Mouse (Mus musculus) liver, embryonic 12.5 days (tissue): Measurements from ENCODE around the gene Nhlh1. TPM values are rescaled to one million over a fixed set of nuclear protein-coding genes. Genes with fewer than 3 reads are reported as not detected.

ENCODE experiments used
- ATAC-seq: fragments of 200-750 bp; cut with Nextera tagmentation; 2 replicates; pipeline ENCODE4 v1.8.0; 2017; ENCODE audit warnings: moderate number of reproducible peaks, mild to moderate bottlenecking, moderate library complexity
- H3K27ac ChIP-seq: fragments of 300-500 bp; sonication (generic); 2 replicates; pipeline ENCODE4 v1.5.1; 2016; ENCODE audit warnings: mild to moderate bottlenecking
- H3K27me3 ChIP-seq: fragments of 300-500 bp; sonication (generic); replicated peaks from 2 replicates; pipeline ENCODE4 v1.6.1; 2016; ENCODE audit warnings: mild to moderate bottlenecking, moderate library complexity
- H3K36me3 ChIP-seq: fragments of 300-500 bp; sonication (generic); 2 replicates; pipeline ENCODE4 v1.6.1; 2016; ENCODE audit warnings: mild to moderate bottlenecking, moderate library complexity
- H3K4me1 ChIP-seq: fragments of 300-500 bp; sonication (generic); 2 replicates; pipeline ENCODE4 v1.6.1; 2016
- H3K4me2 ChIP-seq: fragments of 300-500 bp; sonication (generic); 2 replicates; pipeline ENCODE4 v1.6.1; 2016; ENCODE audit warnings: mild to moderate bottlenecking, moderate library complexity
- H3K4me3 ChIP-seq: fragments of 300-500 bp; sonication (generic); 2 replicates; pipeline ENCODE4 v1.5.1; 2016; ENCODE audit warnings: mild to moderate bottlenecking, moderate library complexity
- H3K9ac ChIP-seq: fragments of 300-500 bp; sonication (generic); 2 replicates; pipeline ENCODE4 v1.6.1; 2016; ENCODE audit warnings: mild to moderate bottlenecking, moderate library complexity
- H3K9me3 ChIP-seq: fragments of 300-500 bp; sonication (generic); replicated peaks from 2 replicates; pipeline ENCODE4 v1.6.1; 2016; ENCODE audit warnings: mild to moderate bottlenecking, moderate library complexity
- WGBS: fragments of 180-500 bp; shearing (Covaris S2); methylation state at CpG from one replicate; pipeline ENCODE4 v1.1.7; 2016; ENCODE audit not compliant: insufficient replicate concordance; 5-methylcytosine and 5-hydroxymethylcytosine counted together
- polyA plus RNA-seq: library from polyadenylated mRNA; unstranded; fragments of >200 nt; fragmentation: Nextera tagmentation; extraction: Ambion mirVana; gene quantifications from 2 replicates; pipeline ENCODE4 v1.2.1, GENCODE M21; 2016

The Nhlh1 gene
- polyA plus RNA-seq, 1 experiment from 2014 or later = not detected

GRCm38 (mm10) chr1:172049131-172049782, 8.1 kb downstream of the Nhlh1 start:
- Histone ChIP-seq H3K4me2 (no peak overlapping the region), H3K27me3 (peaks cover 56% of the 10 kb centered on the region), H3K27ac (no peak overlapping the region), H3K4me3 (no peak overlapping the region), H3K36me3 (no peaks in the 10 kb centered on the region), H3K4me1 (peaks cover 4% of the 10 kb centered on the region; the same call in 1 of the 2 replicates), H3K9ac (no peak overlapping the region), H3K9me3 (no peaks in the 10 kb centered on the region)
- ATAC-seq = no peak
- 45% methylated on average over 13 of the region's 13 CpGs for WGBS

- no peaks in the 10 kb centered on the region for H3K36me3 ChIP-seq
- no peak overlapping the region for H3K27ac ChIP-seq
- H3K9ac ChIP-seq = no peak overlapping the region; the same call in 1 of the 2 replicates
- peaks cover 46% of the 10 kb centered on the region for H3K27me3 ChIP-seq
- H3K4me2 ChIP-seq = peak overlapping the region; percentile 29
- WGBS = 26% methylated on average over 6 of the region's 6 CpGs
- H3K4me3 ChIP-seq = no peak overlapping the region
- no peaks in the 10 kb centered on the region for H3K9me3 ChIP-seq
- ATAC-seq = no peak
- peaks cover 4% of the 10 kb centered on the region; the same call in 1 of the 2 replicates for H3K4me1 ChIP-seq
Measured at GRCm38 (mm10) chr1:172048241-172048734, 9.1 kb downstream of the Nhlh1 start.

GRCm38 (mm10) chr1:172046938-172047337, 10.4 kb downstream of the Nhlh1 start:
- Histone ChIP-seq H3K27me3 (peaks cover 32% of the 10 kb centered on the region), H3K4me3 (no peak overlapping the region), H3K9ac (no peak overlapping the region), H3K36me3 (no peaks in the 10 kb centered on the region), H3K4me1 (peaks cover 4% of the 10 kb centered on the region; the same call in 1 of the 2 replicates), H3K9me3 (no peaks in the 10 kb centered on the region), H3K27ac (no peak overlapping the region), H3K4me2 (no peak overlapping the region)
- ATAC-seq = no peak; the same call in 1 of the 2 replicates
- 12% methylated on average over 5 of the region's 5 CpGs for WGBS

- peaks cover 4% of the 10 kb centered on the region; the same call in 1 of the 2 replicates for H3K4me1 ChIP-seq
- ATAC-seq = peak; percentile 28; the same call in 1 of the 2 replicates
- 55% methylated on average over 8 of the region's 8 CpGs for WGBS
- H3K4me2 ChIP-seq = no peak overlapping the region
- no peaks in the 10 kb centered on the region for H3K36me3 ChIP-seq
- H3K9me3 ChIP-seq = no peaks in the 10 kb centered on the region
- no peak overlapping the region for H3K9ac ChIP-seq
- peaks cover 27% of the 10 kb centered on the region; the same call in 1 of the 2 replicates for H3K27me3 ChIP-seq
- H3K27ac ChIP-seq = no peak overlapping the region
- H3K4me3 ChIP-seq = no peak overlapping the region
Measured at GRCm38 (mm10) chr1:172046410-172046809, 11.0 kb downstream of the Nhlh1 start.

GRCm38 (mm10) chr1:172029914-172030313, 27.5 kb downstream of the Nhlh1 start:
- peaks cover 19% of the 10 kb centered on the region for H3K27me3 ChIP-seq
- H3K4me2 ChIP-seq = no peak overlapping the region
- no peak overlapping the region for H3K4me3 ChIP-seq
- no peak overlapping the region for H3K27ac ChIP-seq
- no peak for ATAC-seq
- no peaks in the 10 kb centered on the region for H3K36me3 ChIP-seq
- H3K4me1 ChIP-seq = peaks cover 13% of the 10 kb centered on the region; the same call in 1 of the 2 replicates
- no peak overlapping the region for H3K9ac ChIP-seq
- no peaks in the 10 kb centered on the region for H3K9me3 ChIP-seq
- WGBS = 84% methylated on average over 2 of the region's 2 CpGs

- peak within 1 kb of the TSS; percentile 66 for H3K9ac ChIP-seq
- peak within 1 kb of the TSS; percentile 54; the same call in 1 of the 2 replicates for H3K27ac ChIP-seq
- H3K4me2 ChIP-seq = peak within 1 kb of the TSS; percentile 90
Measured at GRCm38 (mm10) chr1:172028394-172029275, 28.7 kb downstream of the Nhlh1 start, which contains the start of gene Vangl2. TSS of gene Vangl2 (minus strand) at chr1:172028444.

GRCm38 (mm10) chr1:172027809-172028102, 29.6 kb downstream of the Nhlh1 start:
- ATAC-seq = no peak
- Histone ChIP-seq H3K27me3 (peaks cover 19% of the 10 kb centered on the region), H3K36me3 (no peaks in the 10 kb centered on the region), H3K9me3 (no peaks in the 10 kb centered on the region), H3K27ac (no peak overlapping the region), H3K4me2 (peak overlapping the region; percentile 90), H3K9ac (peak overlapping the region; percentile 66; the same call in 1 of the 2 replicates), H3K4me1 (peaks cover 19% of the 10 kb centered on the region), H3K4me3 (peak overlapping the region; percentile 68; the same call in 1 of the 2 replicates)
- 29% methylated on average over 10 of the region's 10 CpGs for WGBS

More at GRCm38 (mm10) chr1:172028394-172029275, 28.7 kb downstream of the Nhlh1 start, which contains the start of gene Vangl2:
- Histone ChIP-seq H3K4me1 (peaks cover 19% of the 10 kb centered on the region), H3K36me3 (no peaks in the 10 kb centered on the region), H3K9me3 (no peaks in the 10 kb centered on the region), H3K27me3 (peaks cover 19% of the 10 kb centered on the region), H3K4me3 (peak within 1 kb of the TSS; percentile 68)
- 68% methylated on average over 21 of the region's 21 CpGs for WGBS
- no peak for ATAC-seq

GRCm38 (mm10) chr1:172027010-172027808, 30.2 kb downstream of the Nhlh1 start:
- H3K4me2 ChIP-seq = peak overlapping the region; percentile 90
- H3K9me3 ChIP-seq = no peaks in the 10 kb centered on the region
- peak overlapping the region; percentile 68 for H3K4me3 ChIP-seq
- peak overlapping the region; percentile 54 for H3K27ac ChIP-seq
- 2% methylated on average over 47 of the region's 54 CpGs for WGBS
- peaks cover 19% of the 10 kb centered on the region for H3K4me1 ChIP-seq
- no peaks in the 10 kb centered on the region for H3K36me3 ChIP-seq
- peak; percentile 74 for ATAC-seq
- H3K9ac ChIP-seq = peak overlapping the region; percentile 66
- H3K27me3 ChIP-seq = peaks cover 19% of the 10 kb centered on the region

- peak; percentile 43 for ATAC-seq
- no peak overlapping the region; the same call in 1 of the 2 replicates for H3K27ac ChIP-seq
- H3K9ac ChIP-seq = peak overlapping the region; percentile 66
- H3K4me3 ChIP-seq = peak overlapping the region; percentile 68
- H3K4me1 ChIP-seq = peaks cover 19% of the 10 kb centered on the region
- peaks cover 19% of the 10 kb centered on the region for H3K27me3 ChIP-seq
- H3K9me3 ChIP-seq = no peaks in the 10 kb centered on the region
- H3K36me3 ChIP-seq = no peaks in the 10 kb centered on the region
- H3K4me2 ChIP-seq = peak overlapping the region; percentile 90
- 10% methylated on average over 23 of the region's 23 CpGs for WGBS
Measured at GRCm38 (mm10) chr1:172026201-172026901, 31.0 kb downstream of the Nhlh1 start.

GRCm38 (mm10) chr1:172025201-172025904, 32.0 kb downstream of the Nhlh1 start:
- no peaks in the 10 kb centered on the region for H3K36me3 ChIP-seq
- peaks cover 19% of the 10 kb centered on the region for H3K27me3 ChIP-seq
- H3K4me3 ChIP-seq = no peak overlapping the region
- peaks cover 19% of the 10 kb centered on the region for H3K4me1 ChIP-seq
- H3K9ac ChIP-seq = no peak overlapping the region
- WGBS = 65% methylated on average over 8 of the region's 8 CpGs
- ATAC-seq = no peak
- 0 out of 2 replicates have a peak overlapping the region, but pooled peaks have one; percentile 90 for H3K4me2 ChIP-seq
- no peak overlapping the region for H3K27ac ChIP-seq
- H3K9me3 ChIP-seq = no peaks in the 10 kb centered on the region
